Mouse (Mus musculus) c-Kit-positive CD71-negative TER-119-negative erythroid progenitor cells, embryonic 14.5 days (primary cell): ENCODE measurements around the gene Ccdc177.

Source experiments
- DNase-seq: peaks from one replicate; pipeline ENCODE4 v3.0.0-alpha.2; 2013; ENCODE audit warnings: low read depth

The Ccdc177 gene

DNA sequence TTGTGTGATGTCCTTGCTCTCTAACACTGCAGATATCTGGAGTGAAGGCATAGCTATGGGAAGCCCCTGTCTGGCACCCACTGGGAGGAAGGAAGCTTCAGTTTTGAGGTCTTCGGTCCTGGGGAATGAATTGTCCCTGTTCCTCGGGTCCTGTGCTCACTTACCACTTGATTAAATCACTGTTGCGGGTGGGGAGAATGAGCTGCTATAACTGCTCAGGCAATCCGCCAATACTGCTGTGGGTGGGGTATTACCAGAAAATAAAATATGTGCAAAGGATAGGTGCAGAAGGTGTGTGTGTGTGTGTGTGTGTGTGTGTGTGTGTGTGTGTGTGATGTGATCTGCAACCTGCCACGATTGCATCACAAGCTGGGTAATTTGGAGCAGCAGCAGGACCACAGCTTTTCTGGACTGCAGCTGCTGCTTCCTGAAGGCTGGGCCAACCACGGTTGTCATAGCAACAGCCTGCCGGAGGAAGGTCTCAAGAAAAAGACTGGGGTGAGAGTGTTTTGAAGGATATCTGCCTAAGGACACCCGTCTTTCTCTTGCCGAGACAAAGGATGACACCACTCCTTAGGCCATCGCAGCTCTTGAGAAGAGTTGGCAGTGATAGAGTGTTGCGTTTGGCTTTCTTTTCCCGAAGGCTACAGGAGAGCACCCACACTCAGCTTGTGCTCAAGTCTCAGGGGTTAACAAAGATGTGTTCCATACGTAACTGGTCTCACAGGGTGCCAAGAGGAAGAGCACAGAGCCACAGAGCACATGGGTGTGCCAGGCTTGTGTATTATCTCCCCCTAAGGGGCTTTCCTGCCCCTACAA lies 23.8 kb downstream of the Ccdc177 start:
- no peak for DNase-seq

DNA sequence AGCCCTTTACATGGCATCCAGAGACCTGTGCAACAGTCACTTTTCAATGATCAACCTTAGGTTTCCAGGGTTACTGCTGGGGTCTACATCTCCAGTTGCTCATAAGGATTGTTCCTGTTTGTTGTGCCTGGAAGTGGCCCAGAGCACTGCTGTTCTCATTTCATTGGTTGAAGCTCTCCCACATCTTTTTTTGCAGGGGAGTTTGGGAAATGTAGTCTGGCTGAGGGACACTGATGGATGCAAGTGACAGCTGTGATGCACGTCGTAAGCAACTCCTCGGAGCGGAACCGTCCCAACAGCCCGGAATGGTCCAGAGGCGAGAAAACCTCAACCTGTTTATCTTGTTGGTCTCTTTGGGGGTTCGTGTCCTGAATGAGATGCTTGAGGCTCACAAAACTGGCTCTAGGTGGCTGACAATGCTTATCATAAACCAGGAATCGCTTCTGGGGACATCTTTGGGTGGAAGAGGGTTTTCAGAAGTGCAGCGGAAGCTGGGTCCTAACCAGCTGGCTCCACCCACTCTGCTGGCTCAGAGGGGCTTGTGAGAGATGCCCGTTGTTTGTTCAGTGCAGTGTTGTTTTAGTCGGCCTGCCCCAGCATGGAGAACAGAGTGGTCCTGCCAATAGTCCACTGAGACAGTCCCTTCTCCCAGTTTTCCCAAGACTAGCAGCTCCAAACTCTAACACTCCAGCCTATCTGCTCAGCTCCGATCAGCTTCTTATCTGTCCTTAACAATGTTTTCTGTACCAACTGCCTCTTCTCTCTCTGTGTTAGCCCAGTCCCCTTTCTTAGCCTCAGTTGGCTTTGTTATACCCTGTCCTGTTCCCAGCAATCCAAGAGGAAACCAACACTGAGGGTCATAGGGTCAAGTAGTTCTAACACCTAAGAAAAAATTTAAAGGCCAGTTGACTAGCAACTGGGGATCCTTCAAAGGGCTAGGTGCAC lies 25.7 kb downstream of the Ccdc177 start:
- DNase-seq = no peak

- no peak for DNase-seq
These were observed 29.9 kb downstream of the Ccdc177 start for GRCm38 (mm10) chr12:80730567-80730966.

DNA sequence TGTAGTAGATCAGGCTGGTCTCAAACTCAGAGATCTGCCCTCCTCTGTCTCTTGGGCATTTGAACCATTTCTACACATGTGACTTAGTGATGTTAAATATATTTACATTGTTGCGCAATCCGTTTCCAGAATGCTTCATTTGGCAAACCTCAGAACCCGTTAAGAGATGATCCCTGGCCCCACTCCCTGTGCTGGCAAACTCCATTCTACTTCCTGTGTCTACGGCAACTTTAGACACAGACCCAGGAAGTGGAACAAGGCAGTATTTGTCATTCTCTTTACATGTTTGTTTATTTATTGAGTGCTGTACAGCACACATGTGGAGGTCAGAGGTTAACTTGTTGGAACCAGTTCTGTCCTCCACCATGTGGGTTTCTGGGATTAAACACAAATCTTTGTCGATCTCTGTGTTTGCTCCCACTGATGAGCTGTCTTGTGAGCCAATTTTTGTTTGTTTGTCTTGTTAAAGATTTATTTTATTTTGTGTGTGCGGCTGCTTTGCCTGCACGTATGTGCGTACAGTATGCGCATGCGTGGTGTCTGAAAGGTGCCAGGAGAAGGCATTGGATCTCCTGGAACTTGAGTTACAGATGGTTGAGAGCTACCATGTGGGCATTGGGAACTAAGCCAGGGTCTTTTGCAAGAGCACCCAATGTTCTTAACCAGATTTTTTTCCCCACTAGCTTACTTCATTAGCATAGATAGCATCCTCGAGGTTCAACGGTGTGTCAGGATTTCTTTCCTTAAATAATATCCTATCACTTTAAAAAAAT lies 30.5 kb downstream of the Ccdc177 start:
- DNase-seq = no peak

DNA sequence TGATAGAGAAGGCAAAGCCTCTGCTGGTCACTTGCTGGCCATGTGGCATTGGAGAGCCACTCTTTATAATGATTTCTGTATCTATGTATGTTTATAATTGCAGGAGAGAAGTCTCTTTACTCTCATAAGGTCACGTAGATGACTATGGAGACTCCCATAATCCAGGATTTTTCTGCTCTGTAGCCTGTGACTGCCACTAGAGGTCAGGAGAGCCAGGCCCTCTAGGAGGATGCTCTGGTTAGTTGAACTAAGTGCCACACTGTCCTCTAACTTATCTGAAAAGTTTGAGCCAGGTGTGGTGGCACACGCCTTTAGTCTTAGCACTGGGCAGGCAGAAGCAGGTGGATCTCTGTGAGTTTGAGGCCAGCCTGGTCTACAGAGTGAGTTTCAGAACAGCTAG lies 31.7 kb downstream of the Ccdc177 start:
- no peak for DNase-seq

DNA sequence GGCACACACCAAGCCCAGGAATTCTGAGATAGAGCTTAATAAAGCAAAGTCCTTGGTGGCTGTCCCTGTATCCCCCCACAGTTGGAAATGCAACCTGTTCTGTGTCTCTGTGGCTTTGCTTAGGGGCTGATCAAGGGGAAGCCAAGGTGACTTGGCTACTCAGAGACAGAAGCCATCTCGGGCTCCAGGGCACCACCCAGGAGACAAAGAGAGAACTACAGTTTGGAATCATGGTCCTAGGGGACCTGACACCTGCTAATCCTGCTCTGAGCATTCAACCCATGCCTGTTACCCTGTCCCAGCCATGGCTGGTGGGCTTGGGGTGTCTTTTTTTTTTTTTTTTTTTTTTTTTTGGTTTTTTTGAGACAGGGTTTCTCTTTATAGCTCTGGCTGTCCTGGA lies 32.3 kb downstream of the Ccdc177 start:
- DNase-seq = no peak

DNA sequence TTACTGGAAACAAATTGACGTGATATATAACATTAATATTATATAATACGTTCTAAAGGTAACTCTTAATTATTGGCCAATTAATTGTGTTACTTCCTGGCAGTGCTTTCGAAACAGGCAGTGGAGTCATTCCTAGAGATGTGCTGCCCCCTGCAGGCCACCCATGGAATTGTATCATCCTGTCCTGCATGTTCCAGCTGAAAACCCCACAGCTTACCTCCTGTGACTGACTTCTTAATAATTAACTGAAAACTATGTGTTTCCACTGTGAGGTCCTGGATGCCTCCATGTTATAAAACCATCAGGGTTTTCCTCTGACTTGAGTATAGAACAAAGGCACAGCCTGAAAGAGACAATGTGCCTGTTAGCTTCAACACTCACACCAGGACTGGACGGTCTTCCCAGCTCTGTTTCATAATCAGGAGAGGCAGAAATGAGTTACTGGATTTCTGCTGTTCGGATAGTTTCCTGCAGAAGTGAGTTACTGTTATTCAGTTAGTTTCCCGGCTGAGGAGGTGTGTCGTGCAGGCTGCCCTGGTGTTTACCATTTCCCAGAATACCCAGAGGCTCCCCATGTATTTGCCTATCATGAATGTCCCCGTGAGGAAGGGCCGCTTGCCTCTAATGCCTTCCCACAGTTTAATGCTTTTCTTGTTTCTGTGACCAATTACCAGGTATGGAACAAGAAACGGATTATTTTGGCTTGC lies 35.5 kb downstream of the Ccdc177 start:
- DNase-seq = peak; percentile 64

- DNase-seq = no peak
These were observed 39.0 kb downstream of the Ccdc177 start for GRCm38 (mm10) chr12:80721458-80721857.

GRCm38 (mm10) chr12:80720507-80720906 lies 40.0 kb downstream of the Ccdc177 start:
- no peak for DNase-seq

DNA sequence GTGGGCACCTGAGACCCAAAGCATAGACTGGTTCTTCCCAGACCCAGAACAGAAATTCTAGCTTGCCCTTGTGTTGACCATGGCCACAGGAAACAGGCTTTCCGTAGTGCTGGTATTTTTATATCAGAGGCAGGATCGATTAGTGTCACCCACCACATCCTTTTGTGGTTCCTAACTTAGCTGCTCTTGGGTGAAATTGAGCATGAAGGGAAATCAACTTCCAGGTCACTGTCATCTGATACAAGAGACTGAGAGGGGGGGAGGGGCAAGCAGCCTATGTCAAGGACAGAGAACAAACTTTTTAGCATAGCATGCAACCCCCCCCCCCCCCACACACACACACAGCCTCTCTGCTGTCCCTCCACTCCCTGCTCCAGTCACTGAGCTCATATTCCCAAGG lies 41.3 kb downstream of the Ccdc177 start:
- DNase-seq = no peak

DNA sequence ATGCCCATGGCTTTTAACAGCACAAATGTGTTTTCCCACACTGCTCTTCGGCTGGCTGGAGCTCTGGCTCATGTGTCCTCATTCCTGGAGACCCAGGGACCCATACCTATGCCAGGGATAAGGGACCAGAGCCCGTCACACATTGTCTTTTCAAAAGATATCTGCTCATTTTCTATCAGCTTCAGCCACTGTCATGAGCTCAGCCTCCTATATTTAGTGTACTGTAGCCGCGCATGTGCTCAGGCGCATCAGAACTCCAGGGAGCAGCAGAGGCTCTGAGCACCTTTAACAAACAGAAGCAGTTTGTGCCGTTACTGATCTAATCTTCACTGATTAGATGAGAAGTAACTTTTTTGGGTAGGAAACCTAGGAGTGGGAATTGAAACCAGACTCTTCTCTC lies 44.6 kb downstream of the Ccdc177 start:
- DNase-seq = no peak

DNA sequence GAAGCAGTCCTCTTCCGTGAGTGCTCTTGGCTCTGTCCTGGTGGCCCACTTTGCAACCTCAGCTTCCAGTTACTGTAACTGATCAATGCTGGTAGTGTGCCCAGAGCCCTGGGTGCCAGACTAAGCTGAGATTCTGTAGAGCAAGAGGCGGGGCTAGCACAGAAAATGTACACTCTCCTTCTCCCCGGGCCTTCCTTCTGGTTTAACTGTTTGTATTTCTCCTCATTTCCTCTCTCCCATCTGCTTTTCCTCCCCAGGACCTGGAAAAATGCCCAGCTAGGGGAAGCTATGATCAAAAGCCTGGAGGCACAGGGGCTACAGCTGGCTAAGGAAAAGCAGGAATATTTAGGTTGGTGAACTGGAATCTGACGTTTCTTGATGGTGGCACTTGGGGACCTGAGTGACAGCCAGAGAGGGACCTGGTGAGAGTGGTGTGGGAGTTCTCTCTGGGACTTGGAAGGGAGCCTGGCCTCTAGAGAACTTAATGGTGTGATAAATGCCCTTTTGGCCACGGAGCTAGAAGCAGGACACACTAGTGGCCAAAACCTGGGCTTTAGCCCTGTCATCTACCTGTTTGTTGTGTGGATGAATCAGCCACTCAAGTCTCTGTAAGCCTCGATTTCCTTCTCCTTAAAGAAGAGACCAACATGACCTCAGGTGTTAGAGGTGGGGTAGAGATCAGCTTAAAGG lies 53.4 kb downstream of the Ccdc177 start:
- DNase-seq = no peak

GRCm38 (mm10) chr12:80706208-80706914 lies 54.1 kb downstream of the Ccdc177 start:
- no peak for DNase-seq
